Mouse (Mus musculus) ovary, postnatal 10 days (tissue): ENCODE measurements around the gene Atp8a2.

Experiments
- DNase-seq: peaks from one replicate; pipeline ENCODE4 v3.0.0; 2022; ENCODE audit warnings: low spot score

The Atp8a2 gene

GRCm38 (mm10) chr14:60152373-60152772 is 44.6 kb downstream of the Atp8a2 start:
- DNase-seq, result no peak

GRCm38 (mm10) chr14:60148893-60149292 is 48.1 kb downstream of the Atp8a2 start:
- DNase-seq, result no peak

DNA sequence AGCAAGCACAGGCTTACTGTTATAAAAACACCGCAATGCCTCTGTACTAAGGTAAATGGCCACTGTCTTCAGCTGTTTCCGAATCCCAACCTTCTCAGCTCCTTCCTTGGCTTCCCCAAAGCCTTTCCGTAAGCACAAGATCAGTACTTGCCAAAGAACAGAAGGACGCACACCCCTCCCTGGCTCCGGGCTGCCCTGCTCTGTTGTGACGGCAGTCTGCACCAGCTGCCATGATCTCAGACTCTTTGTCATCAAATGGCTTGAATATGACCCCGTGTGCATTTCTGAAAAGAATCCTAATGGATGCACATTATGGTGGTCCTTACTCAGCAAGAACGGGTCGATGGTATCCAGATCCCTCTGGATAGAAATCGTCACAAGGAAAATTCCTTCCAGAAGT is 53.7 kb downstream of the Atp8a2 start:
- DNase-seq, result no peak

- DNase-seq, result no peak
These were observed 58.6 kb downstream of the Atp8a2 start for GRCm38 (mm10) chr14:60138339-60138738.

DNA sequence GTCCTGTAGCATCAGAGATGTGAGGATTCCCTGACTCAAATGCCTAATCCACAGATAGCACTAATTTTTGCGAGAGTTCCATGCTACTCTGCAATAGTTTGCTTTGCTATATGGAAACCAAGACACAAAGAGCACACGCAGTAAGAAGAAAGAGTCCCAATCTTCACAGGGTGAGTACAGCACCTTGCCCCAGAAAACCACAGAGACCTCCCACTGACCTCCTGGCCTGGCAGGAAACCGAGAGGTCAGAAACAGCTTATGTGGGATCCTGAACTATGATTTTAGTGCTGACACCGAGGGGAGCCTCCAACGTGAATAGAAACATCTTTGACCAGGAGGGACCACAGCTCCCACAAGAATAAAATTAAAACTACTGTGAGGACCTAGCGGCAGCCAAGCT is 59.2 kb downstream of the Atp8a2 start:
- DNase-seq, result no peak

GRCm38 (mm10) chr14:60135801-60136200 is 61.2 kb downstream of the Atp8a2 start:
- DNase-seq, result no peak

DNA sequence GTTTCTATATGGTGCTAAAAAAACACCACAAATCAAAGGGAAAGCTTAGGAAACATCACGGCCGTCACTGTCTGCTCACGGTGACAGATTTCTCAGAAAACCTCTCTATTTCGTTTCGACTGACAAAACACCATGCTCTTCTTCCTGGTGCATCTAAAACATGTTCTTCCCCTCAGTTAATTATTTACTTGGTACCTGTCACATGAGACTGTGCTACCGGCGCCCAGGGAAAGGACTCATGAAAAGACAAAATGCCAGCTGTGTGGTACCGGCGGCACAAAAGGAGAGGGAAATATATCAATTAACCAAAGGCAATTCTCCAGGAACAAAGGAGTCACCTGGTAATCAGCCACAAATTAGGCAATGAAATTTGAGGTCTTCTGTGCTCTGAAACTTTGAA is 62.3 kb downstream of the Atp8a2 start:
- DNase-seq, result no peak

DNA sequence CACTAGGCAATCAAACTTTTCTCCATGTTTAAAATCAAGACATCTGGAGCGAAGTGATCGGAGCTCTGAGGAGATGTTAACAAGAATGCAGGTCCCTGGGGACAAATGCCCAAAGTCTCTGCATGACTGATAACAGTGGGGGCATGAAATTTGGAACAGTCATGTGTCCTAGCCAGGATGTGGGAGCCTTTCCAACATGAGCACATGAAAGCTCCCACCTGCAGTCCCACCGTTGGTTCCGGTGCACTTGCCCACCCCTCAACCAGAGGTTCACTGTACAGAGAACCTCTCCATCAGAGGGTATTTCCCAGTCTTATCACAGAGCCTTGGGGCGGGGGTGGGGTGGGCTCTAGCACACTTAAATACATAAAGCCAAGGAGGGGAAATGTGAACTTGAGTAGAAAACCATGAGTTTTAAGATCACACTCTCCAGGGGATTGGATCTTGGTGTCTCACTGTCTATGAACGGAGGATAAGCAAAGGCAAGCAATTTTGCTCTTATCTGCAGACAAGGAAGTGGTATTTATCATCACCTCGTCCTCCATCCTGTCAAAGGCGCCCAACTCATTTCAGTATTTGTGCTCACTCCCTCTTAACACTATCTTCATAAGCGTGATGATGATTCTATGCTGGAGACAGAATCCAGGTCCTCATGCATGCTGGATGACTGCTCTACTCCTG is 65.6 kb downstream of the Atp8a2 start:
- DNase-seq, result no peak

- DNase-seq, result no peak
These were observed 67.4 kb downstream of the Atp8a2 start for GRCm38 (mm10) chr14:60129564-60129963.

DNA sequence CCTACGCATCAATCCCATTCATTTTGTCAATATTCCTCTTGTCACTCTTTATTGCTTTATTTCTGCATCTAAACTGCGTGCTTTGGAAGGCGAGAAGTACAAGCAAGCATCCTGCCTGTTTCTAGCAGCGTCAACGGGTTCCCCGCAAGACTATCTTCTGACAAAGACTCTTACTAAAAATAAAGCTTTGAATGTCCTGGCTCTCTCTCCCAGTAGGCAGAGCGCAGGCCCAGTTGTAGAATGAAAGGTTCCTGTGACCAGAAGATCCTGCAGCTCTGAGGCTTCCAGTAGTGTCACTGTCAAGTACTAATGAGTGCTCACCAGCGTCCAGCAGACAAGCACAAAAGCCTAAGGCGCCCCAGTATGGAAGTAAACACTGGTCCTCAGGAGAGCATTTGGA is 71.8 kb downstream of the Atp8a2 start:
- DNase-seq, result no peak

- no peak for DNase-seq
These were observed 75.4 kb downstream of the Atp8a2 start for GRCm38 (mm10) chr14:60121572-60121971.

DNA sequence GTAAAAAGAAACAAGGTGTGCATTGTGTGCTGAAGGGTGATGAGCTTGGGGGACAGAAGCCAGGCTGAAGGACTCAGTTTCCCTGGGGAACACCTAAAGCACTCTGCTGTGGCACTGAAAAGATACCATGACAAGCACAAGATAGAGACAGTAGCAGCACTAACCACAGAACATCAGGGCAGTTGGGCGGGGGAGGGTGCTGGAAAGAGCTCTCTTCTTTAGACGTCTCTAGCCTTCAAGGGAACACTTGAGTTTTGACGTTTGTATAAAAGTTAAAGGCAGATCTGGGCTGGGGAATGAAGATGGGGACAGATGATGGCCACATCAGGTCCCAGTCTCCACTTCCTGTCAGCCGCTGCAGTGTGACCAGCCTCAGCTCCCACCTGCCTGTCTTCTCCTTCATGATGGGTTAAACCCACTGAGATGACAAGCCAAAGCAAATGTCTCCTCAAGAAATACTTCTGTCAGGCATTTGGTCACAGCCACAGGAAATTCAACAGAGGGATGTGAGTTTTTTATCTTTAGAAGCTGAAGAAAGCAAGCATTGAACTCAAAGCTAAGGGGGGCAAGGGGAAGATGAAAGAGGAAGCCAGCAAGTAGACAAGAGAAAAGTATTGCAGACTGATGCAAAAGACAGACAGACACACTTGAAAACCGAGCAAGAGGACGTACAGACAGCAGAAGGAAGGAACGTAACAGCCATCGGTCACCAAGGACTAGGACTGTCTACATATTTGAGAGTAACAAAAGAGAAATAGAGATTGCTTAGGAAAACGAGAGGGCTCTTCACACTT is 79.0 kb downstream of the Atp8a2 start:
- no peak for DNase-seq

DNA sequence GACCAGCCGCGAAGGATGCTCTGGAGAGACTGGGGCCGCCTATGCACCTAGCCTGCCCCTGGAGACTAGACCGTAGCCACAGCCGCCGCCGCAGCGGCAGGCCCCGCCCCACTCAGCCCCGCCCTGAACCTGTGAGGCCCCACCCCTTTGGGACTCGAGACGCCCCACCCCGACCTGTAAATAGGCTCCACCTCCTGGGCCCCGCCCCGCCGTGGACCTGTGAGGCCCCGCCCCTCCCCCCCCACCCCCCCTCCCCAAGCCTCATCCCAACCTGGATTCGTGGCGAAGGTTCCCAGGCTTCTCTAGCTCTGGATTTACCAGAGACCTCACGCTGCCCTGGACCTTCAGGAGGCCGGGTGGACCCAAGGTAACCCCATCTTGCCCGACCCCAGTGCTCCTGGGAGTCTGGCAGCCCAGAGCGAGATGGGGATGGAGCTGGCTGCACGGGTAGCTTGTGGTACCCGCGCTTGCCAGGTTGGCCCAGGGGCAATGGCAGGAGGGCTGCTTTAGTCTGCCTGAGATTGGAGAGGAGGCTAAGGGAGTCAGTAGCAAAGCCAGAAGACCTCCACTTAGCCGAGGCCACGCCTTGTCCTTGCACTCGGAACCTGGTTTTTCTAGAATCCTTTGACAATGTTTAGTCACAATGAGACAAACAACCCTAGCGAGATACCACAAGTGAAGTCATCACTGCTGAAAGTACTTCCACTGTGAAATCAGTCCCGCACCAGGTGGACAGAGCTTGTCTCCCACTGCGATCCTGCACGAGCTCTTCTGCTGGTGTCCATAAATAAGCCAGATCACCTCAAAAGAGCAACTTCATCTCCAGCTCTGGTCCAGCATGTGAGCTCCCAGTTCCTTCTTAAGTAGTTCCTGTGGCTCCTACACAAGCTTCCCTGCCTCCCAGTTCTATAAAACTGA is 109.9 kb downstream of the Atp8a2 start:
- no peak for DNase-seq

DNA sequence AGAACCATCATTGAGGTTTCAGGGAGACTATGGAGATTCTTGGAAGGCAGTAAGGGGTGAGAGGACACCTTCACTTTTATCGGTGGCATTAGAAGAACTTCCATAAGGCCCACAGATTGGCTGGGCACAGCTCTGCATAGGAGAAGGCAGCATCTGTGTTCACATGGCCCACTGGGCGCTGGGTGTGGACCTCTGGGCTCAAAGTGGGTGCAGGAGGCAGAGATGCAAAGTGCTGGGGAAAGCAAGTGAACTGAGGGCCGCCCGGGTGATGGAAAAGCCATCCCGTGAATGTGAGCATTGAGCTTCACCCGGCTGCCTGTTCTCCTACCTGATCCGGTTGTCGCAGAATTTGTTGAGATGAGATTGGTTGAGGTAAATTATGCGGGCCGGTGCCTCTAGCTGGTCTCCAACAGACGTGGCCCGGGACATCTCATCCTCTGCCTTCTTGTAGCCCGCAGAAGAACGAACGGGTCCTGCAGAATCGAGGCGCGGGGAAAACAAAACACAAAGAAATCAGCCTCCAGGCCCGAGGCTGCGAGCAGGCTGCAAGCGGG is 110.6 kb downstream of the Atp8a2 start:
- no peak for DNase-seq

- no peak for DNase-seq
These were observed 114.2 kb downstream of the Atp8a2 start for GRCm38 (mm10) chr14:60082771-60083170.

DNA sequence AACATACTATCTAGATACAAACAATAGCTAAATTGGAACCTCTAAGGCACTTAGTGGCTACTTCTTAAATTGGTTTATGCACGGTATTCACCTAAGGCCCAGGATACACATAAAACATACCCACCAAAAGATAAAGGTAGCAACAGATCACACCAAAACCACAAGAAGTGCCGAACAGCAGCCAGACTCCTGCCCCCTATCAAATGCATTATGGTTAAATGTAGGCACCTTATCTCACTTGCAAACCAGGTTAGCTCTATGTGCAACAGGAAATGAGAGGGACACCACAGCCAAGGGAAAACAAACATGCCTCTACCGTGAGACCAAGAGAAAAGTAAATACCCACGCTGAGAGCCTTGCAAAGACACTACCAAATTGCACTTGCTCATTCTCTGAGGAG is 124.5 kb downstream of the Atp8a2 start:
- DNase-seq, result no peak

DNA sequence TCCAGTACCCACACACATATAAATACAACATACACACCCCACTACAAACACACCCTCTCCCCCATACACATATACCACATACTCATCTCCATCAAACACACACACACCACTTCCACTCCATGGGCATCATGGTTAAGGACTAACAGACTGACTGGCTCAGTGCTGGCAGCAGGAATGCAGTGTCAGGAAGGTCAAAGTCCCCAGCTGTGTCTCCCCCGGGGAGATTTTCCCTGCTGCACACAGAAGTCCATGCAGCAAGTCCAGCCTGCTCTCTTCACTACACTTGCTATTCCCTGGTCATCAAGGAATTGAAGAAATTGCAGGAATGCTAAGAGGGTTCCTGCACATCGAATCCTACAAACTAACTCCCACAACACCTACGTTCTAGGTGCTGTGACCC is 131.8 kb downstream of the Atp8a2 start:
- DNase-seq, result no peak

DNA sequence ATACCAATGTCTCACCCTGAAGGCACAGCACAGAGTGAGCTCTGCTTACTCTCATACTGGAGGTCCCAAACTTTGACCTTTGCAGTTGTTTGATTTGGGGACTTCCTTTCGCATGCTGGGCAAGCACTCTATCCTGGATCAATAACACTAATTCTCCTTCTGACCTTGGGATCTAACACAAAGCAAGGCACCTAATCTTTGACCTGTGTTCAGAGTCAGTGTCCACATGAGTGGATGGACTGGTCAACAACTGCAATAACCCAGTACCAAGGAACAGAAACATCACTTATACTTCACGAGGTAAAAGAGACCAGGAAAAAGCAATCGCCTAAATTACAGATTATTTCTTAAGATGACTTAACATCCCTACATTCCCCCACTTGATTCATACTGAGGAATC is 136.0 kb downstream of the Atp8a2 start:
- DNase-seq, result no peak

DNA sequence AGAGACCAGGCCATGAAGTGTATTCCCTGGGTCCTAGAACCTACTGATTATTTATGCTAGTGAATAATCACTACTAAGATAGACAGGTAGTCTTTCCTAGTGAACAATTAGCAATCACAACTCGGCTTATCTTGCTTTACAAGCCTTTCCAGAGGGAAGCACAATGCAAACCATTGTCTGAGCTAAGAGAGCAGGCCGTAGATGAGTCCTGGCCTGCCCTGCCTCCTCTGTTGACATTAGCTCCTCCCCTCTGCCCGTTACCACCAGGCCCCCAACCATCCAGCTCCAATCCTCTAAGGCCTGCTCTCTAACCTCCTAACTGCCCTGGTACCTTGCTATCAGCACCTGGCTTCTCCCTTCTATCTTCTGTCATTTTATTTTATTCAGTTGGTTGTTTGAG is 138.1 kb downstream of the Atp8a2 start:
- no peak for DNase-seq

DNA sequence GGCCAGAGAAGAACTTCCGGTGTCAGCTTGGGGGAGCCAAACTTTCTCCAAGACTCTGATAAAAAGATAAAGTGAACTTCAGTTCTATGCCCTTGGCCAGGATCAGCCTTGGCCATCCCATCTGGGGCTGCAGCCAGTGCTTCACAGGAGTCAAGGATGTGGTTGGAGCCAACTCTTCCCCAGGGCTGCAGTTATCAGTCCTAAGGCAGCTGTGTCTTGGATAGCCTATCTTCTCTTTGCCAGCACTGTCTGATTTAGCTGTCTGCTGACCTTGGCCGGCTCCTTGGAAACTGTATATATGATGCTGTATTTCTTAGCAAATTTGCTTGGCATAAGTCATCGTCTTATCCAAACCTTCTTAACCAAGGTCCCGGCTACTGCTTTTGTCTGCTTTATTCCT is 141.7 kb downstream of the Atp8a2 start:
- DNase-seq, result no peak

- no peak for DNase-seq
These were observed 166.3 kb downstream of the Atp8a2 start for GRCm38 (mm10) chr14:60030666-60031065.

GRCm38 (mm10) chr14:60027139-60027538 is 169.8 kb downstream of the Atp8a2 start:
- no peak for DNase-seq
